Mouse (Mus musculus) C2C12 (cell line): ENCODE results near the gene Cyp46a1.

Experiments used
- CEBPB ChIP-seq: IDR thresholded peaks from one replicate; pipeline ENCODE4 v1.6.1; 2011; ENCODE audit warnings: low read depth, mild to moderate bottlenecking, control low read depth, moderate library complexity
- CTCF ChIP-seq: IDR thresholded peaks from one replicate; pipeline ENCODE4 v1.5.1; 2011; ENCODE audit not compliant: control insufficient read depth, insufficient read depth, insufficient read length
- MAX ChIP-seq: IDR thresholded peaks from one replicate; pipeline ENCODE4 v1.6.1; 2011; ENCODE audit warnings: mild to moderate bottlenecking, control low read depth
- MYOD1 ChIP-seq: IDR thresholded peaks from one replicate; pipeline ENCODE4 v1.6.1; 2011; ENCODE audit warnings: low read depth; ENCODE audit not compliant: control insufficient read depth, insufficient read length
- MYOG ChIP-seq: IDR thresholded peaks from one replicate; pipeline ENCODE4 v1.6.1; 2011; ENCODE audit not compliant: control insufficient read depth, insufficient read length; ENCODE audit errors: extremely low read depth
- USF1 ChIP-seq: IDR thresholded peaks from one replicate; pipeline ENCODE4 v1.6.1; 2011; ENCODE audit warnings: low read depth, mild to moderate bottlenecking, control low read depth, moderate library complexity

DNA sequence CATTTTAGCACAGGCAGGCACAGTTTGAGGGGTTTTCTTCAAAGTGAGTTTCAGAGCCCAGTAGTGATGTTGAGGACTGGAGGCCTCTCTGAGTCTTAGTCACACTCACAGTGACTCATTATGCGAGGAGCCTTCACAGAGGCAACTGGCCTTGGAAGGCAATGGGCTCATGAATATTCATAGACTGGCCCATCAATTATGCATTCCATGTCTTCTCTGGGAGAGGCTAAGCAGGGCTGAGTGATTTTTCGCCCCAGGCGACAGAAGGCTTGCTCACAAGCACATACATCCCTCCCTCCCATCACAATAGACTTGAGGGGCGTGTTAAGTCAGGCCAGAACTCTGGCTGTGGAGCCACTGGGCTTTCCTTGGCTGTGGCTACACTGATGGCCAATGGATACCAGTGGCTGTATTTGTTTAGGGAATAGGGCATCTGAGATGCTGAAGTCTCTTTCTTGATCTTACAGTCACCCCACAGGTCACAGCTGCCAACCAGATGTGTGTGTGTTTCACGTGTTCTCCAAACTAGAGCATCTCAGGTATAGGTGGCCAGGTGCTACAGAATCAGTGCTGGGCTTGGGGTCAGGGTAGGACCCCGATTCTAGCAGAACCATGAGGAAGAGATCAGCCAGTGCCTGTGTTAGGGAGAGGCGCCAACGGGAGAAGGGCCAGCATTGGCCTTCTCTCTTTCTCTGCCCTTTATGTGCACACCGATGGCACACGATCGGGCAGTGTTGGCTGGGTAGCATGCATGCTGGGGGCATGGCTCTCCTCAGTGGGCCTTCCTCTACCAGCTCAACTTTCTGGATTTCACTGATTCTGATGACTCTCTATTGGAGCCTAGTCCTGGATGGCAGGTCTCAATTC lies 62.1 kb downstream of the Cyp46a1 start:
- no peak for TF ChIP-seq MYOG
- no peak for TF ChIP-seq CTCF
- TF ChIP-seq USF1: no peak
- no peak for TF ChIP-seq MAX
- TF ChIP-seq MYOD1: no peak
- TF ChIP-seq CEBPB: no peak
